Mouse (Mus musculus): ENCODE results near the gene C7.

DNA sequence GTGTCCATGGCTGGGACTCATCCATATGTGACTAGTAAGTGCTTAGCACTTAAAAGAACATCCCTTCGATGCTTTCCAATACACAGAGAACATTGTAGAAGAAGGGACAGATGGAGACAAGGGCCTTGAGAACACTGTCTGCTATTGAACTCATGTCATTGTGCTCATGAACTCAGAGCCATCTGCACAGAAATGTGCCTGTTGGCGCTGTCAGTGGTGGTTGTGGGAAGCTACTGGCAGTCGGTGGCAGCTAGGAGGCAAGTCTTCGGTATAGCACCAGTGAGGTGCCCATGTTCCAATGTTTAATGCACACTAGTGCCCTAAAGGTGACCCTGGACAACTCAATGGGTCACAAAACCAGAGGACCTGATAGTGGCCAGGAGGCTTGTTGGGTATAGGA is 38.8 kb upstream of the C7 start:
- TF ChIP-seq CTCF (IDR thresholded peaks at IDR 0.05; ENCODE audit: low read depth), result no peak
- no peak for TF ChIP-seq EP300 (optimal IDR thresholded peaks at IDR 0.05)

All from stomach, postnatal 0 days (tissue).